Mouse (Mus musculus): Measurements from ENCODE around the gene Txndc2. TPM values are rescaled to one million over a fixed set of nuclear protein-coding genes. Genes with fewer than 3 reads are reported as not detected.
"Not testable (repeated sequence)": the region's sequence is repeated elsewhere in the genome, so short reads cannot be mapped to it uniquely, and the experiment has no call there.

The Txndc2 gene
- polyA plus RNA-seq, 1 experiment from 2014 or later = 0.21 TPM

GRCm38 (mm10) chr17:65647226-65647625 lies 5.3 kb upstream of the Txndc2 start:
- WGBS = 80% methylated on average over 6 of the region's 6 CpGs
- ATAC-seq (ENCODE audit: low FRiP score) (no peak), DNase-seq (ENCODE audit: low spot score) (no peak)
- H3K36me3 ChIP-seq (replicated peaks; ENCODE audit: control insufficient read depth, insufficient read depth) = 0 out of 2 replicates have a peak, but pooled peaks cover 4% of the 10 kb centered on the region
- no peaks in the 10 kb centered on the region for H3K9me3 ChIP-seq (ENCODE audit: control insufficient read depth, low read length)
- H3K4me2 ChIP-seq (replicated peaks) = no peak overlapping the region
- 0 out of 2 replicates have a peak, but pooled peaks cover 13% of the 10 kb centered on the region for H3K4me1 ChIP-seq (replicated peaks; ENCODE audit: control insufficient read depth, insufficient read depth, low read length)
- H3K9ac ChIP-seq = no peak overlapping the region
- H3K27ac ChIP-seq = no peak overlapping the region
- no peaks in the 10 kb centered on the region for H3K27me3 ChIP-seq (ENCODE audit: control insufficient read depth, insufficient read depth, low read length)
- H3K4me3 ChIP-seq (replicated peaks; ENCODE audit: low read length) = no peak overlapping the region

GRCm38 (mm10) chr17:65643579-65643978 lies 1.6 kb upstream of the Txndc2 start:
- WGBS = 83% methylated on average over 5 of the region's 5 CpGs
- H3K36me3 ChIP-seq (replicated peaks; ENCODE audit: control insufficient read depth, insufficient read depth) = no peaks in the 10 kb centered on the region
- no peak overlapping the region for H3K9ac ChIP-seq
- H3K27me3 ChIP-seq (ENCODE audit: control insufficient read depth, insufficient read depth, low read length) = no peaks in the 10 kb centered on the region
- 0 out of 2 replicates have a peak, but pooled peaks cover 13% of the 10 kb centered on the region for H3K4me1 ChIP-seq (replicated peaks; ENCODE audit: control insufficient read depth, insufficient read depth, low read length)
- no peak overlapping the region for H3K4me2 ChIP-seq (replicated peaks)
- H3K27ac ChIP-seq = peak overlapping the region; percentile 50
- ATAC-seq (ENCODE audit: low FRiP score) = no peak
- H3K9me3 ChIP-seq (ENCODE audit: control insufficient read depth, low read length) = no peaks in the 10 kb centered on the region
- no peak overlapping the region for H3K4me3 ChIP-seq (replicated peaks; ENCODE audit: low read length)
- DNase-seq (ENCODE audit: low spot score) = no peak

- H3K4me3 ChIP-seq (replicated peaks; ENCODE audit: low read length) = no peak overlapping the region
- no peaks in the 10 kb centered on the region for H3K9me3 ChIP-seq (ENCODE audit: control insufficient read depth, low read length)
- peak; percentile 34 for DNase-seq (ENCODE audit: low spot score)
- 0 out of 2 replicates have a peak, but pooled peaks cover 13% of the 10 kb centered on the region for H3K4me1 ChIP-seq (replicated peaks; ENCODE audit: control insufficient read depth, insufficient read depth, low read length)
- 56% methylated on average over 10 of the region's 10 CpGs for WGBS
- no peaks in the 10 kb centered on the region for H3K36me3 ChIP-seq (replicated peaks; ENCODE audit: control insufficient read depth, insufficient read depth)
- peak overlapping the region; percentile 50 for H3K27ac ChIP-seq
- no peaks in the 10 kb centered on the region for H3K27me3 ChIP-seq (ENCODE audit: control insufficient read depth, insufficient read depth, low read length)
- H3K9ac ChIP-seq = no peak overlapping the region
- H3K4me2 ChIP-seq (replicated peaks) = 0 out of 2 replicates have a peak overlapping the region, but pooled peaks have one; percentile 6
- ATAC-seq (ENCODE audit: low FRiP score) = no peak; the same call in 1 of the 2 replicates
Observed at GRCm38 (mm10) chr17:65643051-65643521, 1.1 kb upstream of the Txndc2 start.

GRCm38 (mm10) chr17:65642578-65642991 lies 617 bp upstream of the Txndc2 start:
- H3K27me3 ChIP-seq (ENCODE audit: control insufficient read depth, insufficient read depth, low read length) = no peaks in the 10 kb centered on the region
- no peak overlapping the region for H3K9ac ChIP-seq
- H3K4me3 ChIP-seq (replicated peaks; ENCODE audit: low read length) = no peak overlapping the region
- WGBS = 29% methylated on average over 5 of the region's 5 CpGs
- H3K36me3 ChIP-seq (replicated peaks; ENCODE audit: control insufficient read depth, insufficient read depth) = no peaks in the 10 kb centered on the region
- no peak overlapping the region for H3K4me2 ChIP-seq (replicated peaks)
- no peaks in the 10 kb centered on the region for H3K9me3 ChIP-seq (ENCODE audit: control insufficient read depth, low read length)
- peak; percentile 25 for DNase-seq (ENCODE audit: low spot score)
- H3K4me1 ChIP-seq (replicated peaks; ENCODE audit: control insufficient read depth, insufficient read depth, low read length) = 0 out of 2 replicates have a peak, but pooled peaks cover 13% of the 10 kb centered on the region
- ATAC-seq (ENCODE audit: low FRiP score) = no peak; the same call in 1 of the 2 replicates
- H3K27ac ChIP-seq = peak overlapping the region; percentile 50

GRCm38 (mm10) chr17:65639144-65639543 lies 2.8 kb downstream of the Txndc2 start:
- no peak for ATAC-seq (ENCODE audit: low FRiP score)
- Histone ChIP-seq H3K4me3 (replicated peaks; ENCODE audit: low read length) (no peak overlapping the region), H3K27ac (no peak overlapping the region), H3K9ac (no peak overlapping the region), H3K4me2 (replicated peaks) (no peak overlapping the region), H3K9me3 (ENCODE audit: control insufficient read depth, low read length) (no peaks in the 10 kb centered on the region), H3K4me1 (replicated peaks; ENCODE audit: control insufficient read depth, insufficient read depth, low read length) (0 out of 2 replicates have a peak, but pooled peaks cover 13% of the 10 kb centered on the region), H3K36me3 (replicated peaks; ENCODE audit: control insufficient read depth, insufficient read depth) (no peaks in the 10 kb centered on the region), H3K27me3 (ENCODE audit: control insufficient read depth, insufficient read depth, low read length) (no peaks in the 10 kb centered on the region)
- WGBS = 100% methylated on average over 1 of the region's 1 CpGs
- DNase-seq (ENCODE audit: low spot score) = no peak

- Histone ChIP-seq H3K27me3 (ENCODE audit: control insufficient read depth, insufficient read depth, low read length) (no peaks in the 10 kb centered on the region), H3K9me3 (ENCODE audit: control insufficient read depth, low read length) (no peaks in the 10 kb centered on the region), H3K4me2 (replicated peaks) (no peak overlapping the region), H3K9ac (no peak overlapping the region), H3K27ac (no peak overlapping the region), H3K36me3 (replicated peaks; ENCODE audit: control insufficient read depth, insufficient read depth) (no peaks in the 10 kb centered on the region), H3K4me1 (replicated peaks; ENCODE audit: control insufficient read depth, insufficient read depth, low read length) (no peaks in the 10 kb centered on the region), H3K4me3 (replicated peaks; ENCODE audit: low read length) (no peak overlapping the region)
- 87% methylated on average over 14 of the region's 14 CpGs for WGBS
- ATAC-seq (ENCODE audit: low FRiP score) (no peak), DNase-seq (ENCODE audit: low spot score) (no peak)
Observed at GRCm38 (mm10) chr17:65635715-65636360, 6.1 kb downstream of the Txndc2 start.

- H3K27me3 ChIP-seq (ENCODE audit: control insufficient read depth, insufficient read depth, low read length) = no peaks in the 10 kb centered on the region
- no peak for ATAC-seq (ENCODE audit: low FRiP score)
- H3K9ac ChIP-seq = no peak overlapping the region
- H3K4me1 ChIP-seq (replicated peaks; ENCODE audit: control insufficient read depth, insufficient read depth, low read length) = no peaks in the 10 kb centered on the region
- H3K27ac ChIP-seq = no peak overlapping the region
- H3K4me3 ChIP-seq (replicated peaks; ENCODE audit: low read length) = no peak overlapping the region
- no peak for DNase-seq (ENCODE audit: low spot score)
- no peak overlapping the region for H3K4me2 ChIP-seq (replicated peaks)
- WGBS = 79% methylated on average over 6 of the region's 6 CpGs
- H3K36me3 ChIP-seq (replicated peaks; ENCODE audit: control insufficient read depth, insufficient read depth) = no peaks in the 10 kb centered on the region
- H3K9me3 ChIP-seq (ENCODE audit: control insufficient read depth, low read length) = no peaks in the 10 kb centered on the region
Observed at GRCm38 (mm10) chr17:65629943-65630342, 12.0 kb downstream of the Txndc2 start.

- not testable (repeated sequence) for H3K27ac ChIP-seq; H3K4me1 ChIP-seq (replicated peaks; ENCODE audit: control insufficient read depth, insufficient read depth, low read length); H3K9me3 ChIP-seq (ENCODE audit: control insufficient read depth, low read length); H3K9ac ChIP-seq; ATAC-seq (ENCODE audit: low FRiP score); H3K4me3 ChIP-seq (replicated peaks; ENCODE audit: low read length); DNase-seq (ENCODE audit: low spot score); H3K27me3 ChIP-seq (ENCODE audit: control insufficient read depth, insufficient read depth, low read length); H3K36me3 ChIP-seq (replicated peaks; ENCODE audit: control insufficient read depth, insufficient read depth); H3K4me2 ChIP-seq (replicated peaks)
- 89% methylated on average over 13 of the region's 13 CpGs for WGBS
Observed at GRCm38 (mm10) chr17:65628823-65629532, 13.0 kb downstream of the Txndc2 start.

- no peak overlapping the region for H3K27ac ChIP-seq
- H3K36me3 ChIP-seq (replicated peaks; ENCODE audit: control insufficient read depth, insufficient read depth) = no peaks in the 10 kb centered on the region
- H3K9ac ChIP-seq = no peak overlapping the region
- 91% methylated on average over 6 of the region's 6 CpGs for WGBS
- no peak overlapping the region for H3K4me3 ChIP-seq (replicated peaks; ENCODE audit: low read length)
- H3K27me3 ChIP-seq (ENCODE audit: control insufficient read depth, insufficient read depth, low read length) = no peaks in the 10 kb centered on the region
- DNase-seq (ENCODE audit: low spot score) (no peak), ATAC-seq (ENCODE audit: low FRiP score) (no peak)
- H3K4me2 ChIP-seq (replicated peaks) = no peak overlapping the region
- no peaks in the 10 kb centered on the region for H3K4me1 ChIP-seq (replicated peaks; ENCODE audit: control insufficient read depth, insufficient read depth, low read length)
- no peaks in the 10 kb centered on the region for H3K9me3 ChIP-seq (ENCODE audit: control insufficient read depth, low read length)
Observed at GRCm38 (mm10) chr17:65626301-65626700, 15.7 kb downstream of the Txndc2 start.
